Mouse (Mus musculus) cerebellum, postnatal 25 days (tissue): ENCODE results near the gene Popdc2.

Source experiments
- DNase-seq, 2 experiments: peaks; one replicate each; pipeline ENCODE4 v3.0.0; 2021; ENCODE audit warnings: mixed read lengths in 2 of 2

The Popdc2 gene

GRCm38 (mm10) chr16:38406708-38407107, 44.7 kb downstream of the Popdc2 start:
- DNase-seq = no peak

DNA sequence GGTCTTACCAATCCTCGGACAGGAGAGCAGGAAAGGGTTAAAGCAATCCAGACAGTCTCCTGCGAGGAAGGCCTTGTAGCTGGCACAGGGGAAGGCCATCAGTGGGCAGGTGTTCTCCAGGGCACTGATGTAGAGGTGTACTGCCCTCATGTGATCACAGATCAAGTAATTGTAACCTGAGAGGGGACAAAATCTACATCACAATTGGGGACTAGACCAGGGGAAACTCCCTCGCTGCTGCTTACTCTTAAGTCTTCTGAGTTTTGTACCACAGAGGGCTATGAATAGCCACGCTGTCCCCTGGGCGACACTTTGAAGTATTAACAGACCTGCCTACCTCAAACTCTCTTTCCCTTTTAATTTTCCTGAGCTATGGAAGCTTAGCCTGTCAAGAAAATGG, 45.6 kb downstream of the Popdc2 start:
- DNase-seq = no peak

DNA sequence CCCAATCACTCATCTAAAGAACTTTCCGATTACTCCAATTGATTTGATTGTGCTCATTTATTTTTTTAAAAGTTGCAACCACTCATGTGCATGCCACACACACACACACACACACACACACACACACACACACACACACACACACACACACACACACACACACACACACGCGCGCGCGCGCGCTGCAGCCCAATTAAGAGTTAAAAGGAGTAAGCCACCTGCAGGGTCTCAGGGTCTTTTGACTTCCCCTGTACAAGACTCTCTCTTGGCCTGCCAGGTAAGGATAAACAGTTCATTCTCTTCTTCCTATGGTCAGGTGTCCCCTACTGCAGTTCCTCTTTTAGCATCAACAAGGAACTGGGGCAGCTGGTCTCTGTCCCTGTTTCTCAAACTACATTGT, 46.4 kb downstream of the Popdc2 start:
- no peak for DNase-seq

DNA sequence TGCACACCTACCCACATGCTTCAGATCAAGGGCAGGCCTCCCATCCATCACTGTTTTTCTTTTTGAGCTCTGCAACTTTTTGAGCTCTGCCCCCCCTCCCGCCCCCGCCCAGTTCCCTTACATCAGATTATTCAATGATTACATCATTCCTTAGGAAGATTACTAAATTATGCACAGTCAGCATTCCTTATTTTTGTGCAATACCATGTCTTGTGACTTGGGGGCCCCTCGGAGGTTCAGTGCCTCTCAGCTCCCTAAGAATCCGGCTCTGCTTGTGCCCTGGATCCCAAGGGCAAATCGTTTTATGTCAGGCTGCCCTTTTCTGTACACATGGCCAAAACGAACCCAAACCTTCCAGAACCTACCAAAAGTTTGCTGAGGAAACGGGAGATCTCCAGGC, 52.9 kb downstream of the Popdc2 start:
- no peak for DNase-seq

DNA sequence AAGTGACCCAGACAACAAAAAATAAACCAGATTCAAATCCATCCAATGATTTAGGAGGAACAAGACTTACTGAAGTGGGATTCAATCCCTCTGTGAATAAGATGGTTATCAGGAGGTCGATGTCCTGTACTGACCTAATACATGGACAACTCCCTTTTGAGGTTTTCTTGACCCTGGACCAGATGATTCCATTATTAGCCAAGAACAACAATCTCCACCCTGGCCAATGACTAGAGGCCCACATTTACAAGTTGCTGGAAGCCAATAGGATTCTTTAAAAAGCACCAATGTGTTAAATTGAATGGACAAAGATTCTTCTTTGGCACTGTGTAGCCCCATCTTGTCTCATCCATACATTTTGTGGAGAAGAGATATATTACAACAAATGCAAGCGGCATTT, 63.4 kb downstream of the Popdc2 start:
- no peak for DNase-seq

DNA sequence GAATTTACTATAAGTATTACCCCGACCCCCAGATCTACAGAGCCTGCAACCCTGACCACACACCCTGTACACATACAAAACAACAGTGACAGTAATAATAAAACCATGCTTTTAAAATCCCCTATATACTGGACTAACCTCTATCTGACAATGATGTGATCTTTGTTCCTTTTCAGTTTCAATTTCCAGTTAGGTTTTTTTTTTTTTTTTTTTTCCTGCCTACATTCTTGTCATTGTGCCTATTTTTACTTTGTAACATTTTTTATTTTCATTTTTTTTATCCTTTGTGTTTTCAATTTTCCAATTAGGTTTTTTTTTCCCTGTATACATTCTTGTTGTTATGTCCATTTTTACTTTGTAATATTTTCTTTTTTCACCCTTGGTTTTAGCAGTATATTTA, 63.8 kb downstream of the Popdc2 start:
- no peak for DNase-seq
